Mouse (Mus musculus) lung, postnatal 14 days (tissue): Measurements from ENCODE around the gene Anxa2.
A peak's percentile ranks its signal among the peaks of the same experiment; 100 is the strongest.

Source experiments
- DNase-seq: peaks from one replicate; pipeline ENCODE4 v3.0.0; 2021

Gene Anxa2

DNA sequence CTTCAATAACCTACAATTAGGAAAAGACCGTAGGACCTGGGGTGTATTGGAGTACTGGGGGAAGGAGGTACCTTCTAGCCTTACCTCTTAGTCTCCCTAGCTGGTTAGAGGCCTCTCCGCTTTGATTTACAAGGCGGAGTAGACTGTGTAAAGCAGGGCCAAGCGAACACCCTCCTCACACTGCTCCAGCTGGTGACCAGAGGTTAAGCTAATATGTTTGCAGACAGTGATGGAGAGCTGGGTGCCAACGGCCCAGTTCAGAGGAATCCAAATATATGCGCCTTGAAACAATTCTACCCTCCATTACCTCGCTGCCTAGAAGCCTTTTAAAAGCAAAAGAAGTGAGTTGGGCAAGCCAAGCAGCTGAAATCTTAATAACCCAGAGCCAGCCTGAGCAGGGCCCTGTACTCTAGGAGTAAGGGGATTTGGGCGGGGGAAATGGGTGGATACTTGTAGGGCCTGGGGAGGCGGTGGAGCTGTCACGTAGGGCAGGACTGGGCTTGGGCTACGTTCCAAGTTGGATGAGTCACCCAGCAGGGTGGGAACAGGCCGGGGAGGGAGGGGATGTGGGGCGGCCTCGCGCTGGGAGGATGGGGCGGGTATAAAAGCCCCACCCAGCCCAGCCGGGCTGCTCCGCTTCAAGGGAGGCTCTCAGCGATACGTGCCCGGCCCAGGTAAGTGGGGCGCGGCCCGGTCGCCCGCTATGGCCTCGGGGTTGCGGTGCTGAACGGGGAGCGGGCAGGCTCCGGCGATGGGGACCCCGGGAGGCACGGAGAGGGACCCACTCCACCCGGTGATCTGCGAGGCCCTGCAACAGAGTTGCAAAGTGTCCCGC lies at the start of gene Anxa2:
TSS of gene Anxa2 (plus strand) at position 555 of the 835 bp plus-strand sequence.
- peak; percentile 98 for DNase-seq

DNA sequence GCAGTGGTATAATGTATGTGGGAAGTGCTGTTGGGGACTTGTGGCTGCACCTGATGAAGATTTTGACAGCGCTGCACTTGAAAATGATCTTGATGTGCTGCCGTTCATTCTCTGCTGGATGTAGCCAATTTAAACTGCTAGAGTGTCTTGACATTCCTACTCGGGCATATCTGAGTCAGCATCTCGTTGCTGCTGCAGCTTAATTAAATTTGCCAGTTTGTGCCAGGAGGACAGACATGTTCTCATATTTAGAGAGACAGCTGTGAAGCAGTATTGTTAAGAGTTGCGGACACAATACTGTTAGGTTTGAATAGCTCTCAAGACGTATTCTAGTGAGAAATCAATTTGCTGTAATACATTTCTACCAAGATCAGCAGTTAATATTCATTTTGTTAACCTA lies 48.7 kb upstream of the Anxa2 start:
- DNase-seq = no peak

DNA sequence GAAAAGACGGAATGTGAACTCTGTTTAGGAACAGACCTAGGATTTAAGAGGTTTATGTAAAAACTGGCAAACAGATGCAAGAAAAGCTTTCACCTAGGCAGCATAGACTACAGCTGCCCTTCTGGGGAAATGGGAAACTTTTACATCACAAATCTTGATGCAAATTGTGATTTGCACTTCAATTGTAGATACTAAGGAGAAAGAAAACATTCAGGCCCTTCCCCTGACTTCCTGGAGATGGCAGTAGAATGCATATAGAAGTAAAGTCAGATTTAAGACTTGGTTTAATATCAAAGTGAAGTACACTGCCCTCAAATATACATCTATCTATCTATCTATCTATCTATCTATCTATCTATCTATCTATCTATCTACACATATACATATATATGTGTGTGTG lies 33.9 kb upstream of the Anxa2 start:
- no peak for DNase-seq

DNA sequence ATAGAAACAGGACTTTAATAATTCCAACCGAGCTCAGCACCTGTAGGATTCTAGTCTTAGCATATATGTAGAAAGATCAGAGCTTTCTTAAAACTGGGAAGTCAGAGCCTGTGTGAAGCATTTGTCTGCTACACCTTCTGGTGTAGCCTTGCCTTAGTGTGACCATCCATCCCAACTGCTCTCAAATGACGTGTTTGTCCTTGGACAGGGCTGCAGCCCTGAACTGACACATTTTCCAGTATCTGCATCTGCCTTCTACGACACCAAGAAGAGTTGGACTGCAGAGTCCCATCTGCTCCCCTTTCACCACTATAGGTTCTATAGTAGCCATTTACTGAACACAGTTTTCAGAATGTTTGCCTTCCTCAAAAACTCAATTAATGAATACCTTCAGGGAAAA lies 22.9 kb upstream of the Anxa2 start:
- no peak for DNase-seq

DNA sequence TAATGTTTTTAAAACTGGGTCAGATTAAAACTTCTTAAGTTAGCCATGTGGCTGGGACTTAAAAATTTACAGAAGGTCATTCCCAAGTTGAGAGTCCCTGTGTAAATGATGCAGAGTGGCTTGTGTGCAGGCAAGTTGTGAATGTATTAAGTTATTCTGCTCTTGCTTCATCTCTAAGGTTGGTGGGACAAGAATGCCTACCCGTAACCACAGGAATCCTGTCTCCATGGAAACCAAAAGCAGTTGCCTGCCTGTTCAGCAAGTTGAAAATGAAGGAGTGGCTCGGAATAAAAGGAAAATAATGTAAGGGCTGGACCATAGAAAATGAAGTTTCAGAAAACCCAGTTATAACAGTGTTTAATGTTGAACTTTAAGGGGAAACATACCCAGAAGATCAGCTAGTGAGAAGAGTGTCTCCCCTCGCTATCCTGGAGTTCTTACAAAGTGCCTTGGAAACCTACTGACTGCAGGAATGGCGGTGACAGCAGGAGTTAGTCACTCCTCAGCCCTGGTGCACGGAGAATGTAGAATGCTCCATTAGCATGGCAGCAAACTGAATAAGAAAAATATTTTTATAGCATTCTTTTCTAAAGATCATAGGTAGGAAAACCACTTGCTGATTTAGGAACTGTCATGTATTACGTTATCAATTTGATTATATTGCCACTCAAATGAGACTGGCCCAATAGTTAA lies 21.4 kb upstream of the Anxa2 start:
- DNase-seq = peak; percentile 29

DNA sequence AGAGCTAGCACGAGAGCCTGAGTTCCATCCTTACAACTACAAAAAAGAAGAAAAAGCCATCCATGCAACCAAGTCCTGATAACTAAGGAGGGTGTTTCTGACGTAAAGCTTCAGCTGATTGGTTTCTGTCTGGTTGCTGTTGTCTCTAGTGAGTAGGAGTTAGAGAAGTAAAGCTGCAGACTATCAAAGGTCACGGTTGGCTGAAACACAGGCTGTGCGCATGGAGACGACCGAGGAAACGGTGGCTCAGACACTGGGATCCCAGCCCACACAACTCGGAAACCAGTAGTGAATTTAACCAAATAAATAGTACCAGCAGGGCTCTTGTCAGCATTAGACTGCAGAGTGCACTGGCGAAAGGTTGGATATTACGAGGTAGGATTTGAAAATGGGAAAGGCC lies 18.2 kb upstream of the Anxa2 start:
- DNase-seq = no peak

DNA sequence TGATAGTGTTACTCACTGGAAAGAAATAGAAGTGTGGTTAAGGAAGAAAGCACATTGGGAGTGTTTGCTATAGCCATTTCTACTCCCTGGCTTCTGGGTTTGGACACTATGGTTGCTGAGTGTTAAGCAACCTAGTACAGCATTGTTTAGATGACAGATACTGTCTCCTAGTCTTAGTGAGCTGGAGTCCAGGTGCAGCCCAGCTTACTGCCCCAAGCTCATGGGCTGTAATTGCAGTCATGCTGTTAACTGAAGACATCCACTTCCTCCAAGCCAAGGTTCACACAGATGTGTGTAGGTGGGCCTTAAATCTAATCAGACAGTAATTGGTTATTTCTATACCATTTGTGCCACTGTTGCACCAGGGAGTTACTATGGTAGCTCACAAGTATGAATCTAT lies 17.8 kb upstream of the Anxa2 start:
- no peak for DNase-seq

DNA sequence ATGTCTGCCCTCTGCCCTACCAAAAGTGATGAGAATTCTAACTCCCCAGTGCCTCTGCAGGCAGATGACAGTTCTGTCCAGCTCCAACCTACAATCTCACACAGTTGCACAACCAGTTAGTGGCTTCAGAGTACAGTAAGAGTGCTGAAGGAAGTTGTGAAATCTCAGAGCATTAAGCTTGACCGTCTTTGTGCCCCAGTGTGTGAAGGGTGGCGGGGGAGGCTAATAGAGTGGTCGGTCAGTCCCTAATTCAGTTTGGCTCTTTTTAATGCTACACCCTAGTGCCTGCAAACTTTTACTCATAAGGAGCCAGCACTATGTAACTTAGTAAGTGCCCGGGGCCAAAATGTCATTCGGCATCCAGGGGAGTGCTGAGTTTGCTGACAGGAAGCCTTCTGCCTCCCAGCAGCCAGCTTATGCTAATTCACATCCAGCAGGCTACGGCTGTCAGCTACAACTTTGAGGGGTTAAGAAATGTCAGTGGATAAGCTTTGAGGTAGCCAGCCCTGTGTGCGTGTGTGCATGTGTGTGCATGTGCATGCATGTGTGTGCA lies 13.5 kb upstream of the Anxa2 start:
- no peak for DNase-seq

DNA sequence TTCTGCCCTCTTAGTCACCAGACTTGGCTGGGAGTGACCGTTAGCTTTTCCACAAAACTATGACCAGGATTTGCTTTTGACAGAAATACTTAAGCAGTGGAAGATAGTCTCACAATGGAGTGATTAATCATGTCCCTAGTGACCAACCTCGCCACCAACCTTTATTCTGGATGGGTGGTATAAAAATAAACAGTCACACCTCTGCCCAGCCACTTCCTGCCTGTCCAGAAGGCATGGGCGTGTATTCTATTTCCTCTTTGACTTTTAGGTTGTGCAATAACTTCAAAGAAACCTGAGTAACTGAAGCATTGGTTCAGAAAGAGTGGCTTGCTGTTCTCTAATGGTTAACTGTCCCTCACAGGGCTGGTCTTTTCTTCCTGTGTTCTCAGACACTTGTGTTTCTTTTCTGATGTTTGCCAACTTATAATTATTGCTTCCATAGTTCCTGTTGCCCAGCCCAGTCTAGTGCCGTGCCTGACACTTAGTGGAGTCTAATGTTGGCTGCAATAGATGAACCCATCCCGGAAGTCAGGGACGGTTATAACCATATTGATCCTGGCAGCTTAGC lies 10.9 kb upstream of the Anxa2 start:
- no peak for DNase-seq

DNA sequence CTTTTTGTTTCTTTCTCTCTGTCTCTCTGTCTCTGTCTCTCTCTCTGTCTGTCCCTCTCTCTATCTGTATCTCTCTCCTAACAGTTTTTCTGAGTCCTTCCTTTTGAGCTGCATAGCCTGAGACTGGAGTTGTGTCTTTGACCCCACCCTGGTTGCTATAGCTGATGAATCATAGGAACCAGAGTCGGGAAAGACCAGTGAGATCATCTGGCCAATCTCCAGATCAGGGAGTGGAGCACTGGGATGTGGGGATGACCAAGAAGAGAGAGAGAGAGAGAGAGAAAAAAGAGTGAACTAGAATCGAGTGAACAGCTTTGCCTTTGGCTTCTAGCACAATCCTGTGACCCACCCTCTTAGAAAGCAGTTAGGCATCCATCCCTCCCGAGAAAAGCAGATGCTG lies 10.2 kb upstream of the Anxa2 start:
- DNase-seq = no peak

DNA sequence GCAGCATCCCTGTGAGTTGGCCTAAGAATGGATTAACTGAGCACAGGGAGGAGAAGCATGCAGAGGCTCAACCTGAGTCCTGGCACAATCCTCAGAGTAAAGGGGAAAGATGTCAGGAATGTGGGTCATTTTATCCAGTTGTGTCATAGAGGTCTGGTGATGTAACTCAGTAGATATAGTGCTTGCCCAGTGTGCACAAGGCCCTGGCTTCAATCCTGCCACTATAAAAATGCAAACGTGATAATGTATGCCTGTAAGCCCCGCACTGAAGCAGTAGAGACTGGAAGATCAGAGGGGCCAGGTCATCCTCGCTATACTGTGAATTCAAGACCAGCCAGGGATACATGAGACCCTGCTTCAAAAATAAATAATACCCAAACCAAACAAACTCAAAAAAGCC lies 4.6 kb upstream of the Anxa2 start:
- DNase-seq = no peak

DNA sequence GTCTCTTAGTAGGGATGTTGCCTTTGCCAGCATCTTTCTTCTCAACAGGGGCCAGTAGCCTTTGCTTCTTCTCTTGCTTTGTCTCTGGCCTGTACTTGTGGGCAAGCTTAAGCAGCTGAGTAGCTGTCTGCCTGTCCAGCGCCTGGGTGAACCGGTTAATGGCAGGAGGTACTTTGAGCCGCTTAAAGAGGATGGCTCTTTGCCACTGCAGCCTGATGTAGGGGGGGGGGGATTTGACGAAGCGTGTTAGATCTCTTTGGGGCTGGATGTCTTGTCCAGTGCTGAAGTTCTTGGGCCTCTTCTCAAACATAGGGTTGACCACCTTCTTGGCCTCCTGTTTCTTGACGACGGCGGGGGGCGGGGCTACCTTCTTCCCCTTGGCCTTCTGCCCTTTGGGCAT lies 2.8 kb upstream of the Anxa2 start:
- no peak for DNase-seq

DNA sequence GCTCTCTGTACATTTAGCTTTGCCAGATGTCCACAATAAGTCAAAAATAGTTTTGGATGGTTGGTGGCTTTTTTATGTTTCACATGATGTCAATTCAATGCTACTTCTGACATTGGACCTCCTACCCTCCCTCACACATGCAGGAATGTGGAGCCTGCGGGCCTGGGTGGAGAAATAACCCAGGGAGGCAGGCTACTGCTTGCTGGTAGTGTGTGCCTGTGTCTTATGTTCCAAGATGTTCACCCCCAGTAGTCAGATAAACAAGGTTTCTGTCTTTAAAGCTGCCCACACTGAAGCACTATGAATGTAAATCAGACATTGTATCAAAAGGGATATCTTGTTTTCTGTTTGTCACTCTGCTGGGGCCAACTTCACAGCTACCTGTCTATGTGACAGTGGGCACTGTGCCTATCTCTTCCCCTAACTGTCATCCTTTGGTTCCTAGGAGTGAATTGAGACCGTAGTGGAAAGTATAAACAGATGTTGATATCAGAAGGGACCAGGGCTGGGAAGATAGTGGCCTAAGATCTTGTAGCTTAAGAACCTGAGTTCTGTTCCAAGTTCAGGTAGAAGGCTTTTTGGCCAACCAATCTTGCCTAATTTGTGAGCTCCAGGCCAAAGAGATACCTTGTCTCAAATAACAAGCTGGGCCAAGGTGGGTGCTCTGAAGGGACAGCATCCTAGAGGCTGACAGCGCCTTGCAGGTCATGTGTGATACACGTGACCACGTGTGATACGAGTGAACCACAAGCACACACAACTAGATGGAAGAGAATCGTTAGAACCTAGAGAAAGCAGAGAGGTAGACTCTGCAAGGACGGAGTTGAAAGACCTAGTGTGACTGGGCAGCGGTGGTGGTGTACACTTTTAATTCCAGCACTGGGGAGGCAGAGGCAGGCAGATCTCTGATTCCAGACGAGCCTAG lies 1.3 kb upstream of the Anxa2 start:
- no peak for DNase-seq

DNA sequence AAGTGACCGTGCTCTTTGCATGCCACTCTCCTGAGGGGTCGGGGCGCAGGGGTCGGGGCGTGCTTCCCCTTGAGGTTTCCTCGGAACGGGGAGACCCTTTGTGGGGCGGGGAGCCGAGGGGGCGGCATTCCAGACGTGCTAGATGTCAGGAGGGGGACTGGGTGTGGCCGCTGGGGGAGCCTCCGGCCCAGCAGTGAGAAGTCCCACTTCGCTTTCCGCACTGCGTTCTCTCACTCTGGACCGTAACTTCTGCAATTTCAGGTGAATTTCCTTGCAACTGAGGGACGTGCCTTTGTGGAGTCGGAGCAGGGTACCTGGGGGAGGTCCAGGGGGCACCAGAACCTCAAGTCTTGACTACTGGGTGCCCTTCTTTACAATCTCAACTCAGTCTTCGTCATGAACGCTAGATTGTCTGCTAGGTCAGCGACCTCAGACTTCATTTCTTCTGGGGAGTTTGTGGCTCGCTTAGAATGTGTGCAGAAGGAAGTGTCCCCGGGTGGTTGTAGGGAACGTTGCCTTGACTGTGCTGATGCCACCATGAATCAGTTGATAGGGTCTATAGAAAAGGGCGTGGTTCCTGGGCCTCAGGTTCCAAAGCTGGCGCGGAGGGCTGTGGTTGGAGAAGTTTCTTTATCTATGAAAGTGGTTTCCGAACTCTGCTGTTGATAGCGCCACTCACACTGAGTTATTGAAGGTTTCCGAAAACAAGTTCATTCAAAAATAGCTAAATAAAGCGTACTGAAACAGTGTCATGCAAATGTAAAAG lies 664 bp downstream of the Anxa2 start:
- peak; percentile 52 for DNase-seq

DNA sequence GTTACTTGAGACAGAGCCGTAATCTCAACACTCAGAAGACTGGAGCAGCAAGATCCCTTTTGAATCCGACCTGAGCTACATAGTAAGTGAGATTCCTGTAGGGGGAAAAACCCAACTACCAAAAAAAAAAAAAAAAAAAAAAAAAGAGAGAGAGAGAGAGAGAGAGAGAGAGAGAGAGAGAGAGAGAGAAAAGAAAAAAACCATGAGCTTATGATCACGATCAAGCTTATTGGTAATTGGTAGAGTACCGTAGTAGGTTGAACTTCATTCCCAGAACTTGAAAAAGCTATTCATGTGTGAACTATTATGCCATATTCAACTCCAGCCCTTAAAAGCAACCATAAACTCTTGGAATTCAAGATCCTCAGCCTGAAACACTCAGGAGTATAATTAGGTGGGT lies 1.3 kb downstream of the Anxa2 start:
- no peak for DNase-seq

DNA sequence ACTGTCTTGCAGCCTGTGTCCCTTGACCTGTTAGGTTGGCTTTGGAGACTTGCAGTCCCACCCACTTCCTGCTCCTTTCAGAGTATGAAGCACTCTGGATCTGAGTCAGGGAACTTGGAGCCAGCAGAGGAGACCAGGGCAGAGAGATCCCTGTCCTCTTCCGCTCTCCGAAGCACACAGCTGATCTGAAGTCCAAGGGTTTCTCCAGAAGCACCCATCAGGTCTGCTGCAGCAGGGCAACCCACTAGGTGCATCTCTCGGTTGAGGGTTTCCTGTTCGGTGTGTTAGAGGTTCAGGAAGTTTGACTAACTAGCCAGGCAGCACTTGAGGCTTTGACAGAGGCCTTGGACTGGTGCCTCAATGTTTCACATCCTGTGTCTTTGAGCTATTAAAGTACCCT lies 2.0 kb downstream of the Anxa2 start:
- peak; percentile 54 for DNase-seq

DNA sequence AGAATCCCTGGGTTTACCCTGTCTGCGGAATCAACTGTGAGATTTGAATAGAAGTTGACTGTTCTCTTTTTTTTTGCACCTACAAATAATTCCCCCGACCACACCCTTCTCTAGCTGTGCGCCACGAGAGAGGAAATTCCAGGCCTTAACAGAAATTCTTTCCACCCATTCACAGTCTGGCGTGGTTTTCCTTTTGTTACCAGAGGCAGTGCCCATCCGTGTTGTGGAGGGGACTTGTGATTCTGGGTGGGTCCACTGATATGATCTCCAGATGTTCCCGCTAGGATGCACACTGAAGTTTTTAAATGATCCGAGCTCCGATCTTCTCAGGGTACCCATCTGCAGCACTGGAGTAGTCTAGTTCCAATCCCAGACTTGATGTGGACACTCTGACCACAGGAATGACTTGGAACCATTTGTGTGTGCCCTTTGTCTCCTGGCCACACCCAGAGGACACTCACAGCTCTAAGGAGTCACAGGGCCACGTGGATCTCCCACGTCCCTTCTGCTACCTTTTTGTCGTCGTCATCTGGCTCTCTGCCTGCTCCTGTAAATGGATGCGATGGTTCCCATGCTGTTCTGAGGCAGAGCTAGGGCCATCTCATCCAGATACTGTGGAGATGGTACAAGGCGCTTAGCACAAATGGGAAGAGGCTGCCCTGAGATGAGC lies 3.1 kb downstream of the Anxa2 start:
- no peak for DNase-seq

DNA sequence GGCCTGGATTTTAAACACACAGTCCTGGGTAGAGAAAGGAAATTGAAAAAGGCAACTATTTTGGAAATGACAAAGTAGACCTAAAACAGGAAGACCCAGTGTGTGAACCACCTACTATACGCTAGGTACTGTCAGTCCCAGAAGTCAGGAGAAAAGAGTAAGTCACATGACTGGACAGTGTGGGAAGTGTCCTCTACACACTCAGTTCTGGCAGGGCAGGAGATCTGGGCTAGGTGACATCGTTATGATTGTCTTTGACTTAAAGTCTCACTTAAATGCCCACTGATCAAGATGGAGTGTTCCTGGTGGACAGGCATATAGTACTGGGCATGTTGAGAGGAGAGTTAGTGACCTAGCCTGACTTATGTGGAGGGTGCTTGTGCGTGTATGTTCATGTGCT lies 3.7 kb downstream of the Anxa2 start:
- DNase-seq = no peak

DNA sequence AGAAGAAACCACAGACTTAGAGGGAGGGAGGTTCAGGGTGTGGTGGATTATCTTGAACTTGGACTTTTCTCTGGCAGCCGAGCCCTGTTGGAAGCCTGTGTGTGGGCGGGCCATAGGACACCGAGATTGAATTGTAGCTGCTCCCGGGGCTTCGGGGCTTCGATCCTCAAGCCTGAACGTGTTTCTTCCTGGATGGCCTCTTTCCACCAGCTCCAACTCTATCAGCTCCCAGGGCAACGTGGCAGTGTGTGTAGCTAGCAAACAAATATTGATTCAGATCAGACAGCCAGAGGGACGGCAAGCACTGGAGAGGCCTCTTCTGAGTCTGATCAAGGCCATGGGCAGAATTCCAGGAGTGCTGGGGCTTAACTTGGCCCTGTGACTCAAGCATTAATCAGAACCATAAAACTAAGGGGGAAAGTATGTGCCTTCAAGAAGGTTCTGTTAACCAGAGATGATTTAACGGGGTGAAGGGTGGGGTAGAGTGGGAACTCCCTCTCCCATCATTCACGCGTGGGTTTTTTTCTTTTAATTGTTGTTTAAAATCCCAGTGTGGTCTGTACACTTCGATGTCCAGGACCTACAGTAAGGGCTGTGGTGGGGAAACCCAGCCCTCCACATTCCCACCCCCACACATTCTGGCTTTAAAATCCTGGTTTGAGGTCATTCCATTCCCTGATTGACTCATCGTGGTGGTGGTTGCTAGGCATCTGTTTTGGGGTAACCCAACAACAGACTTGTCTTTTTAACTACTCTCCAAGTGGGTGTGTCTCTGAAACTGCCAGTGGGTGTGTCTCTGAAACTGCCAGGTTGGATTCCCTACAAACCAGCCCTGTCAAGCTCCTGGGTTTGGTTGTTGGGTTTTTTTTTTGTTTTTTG lies 4.6 kb downstream of the Anxa2 start:
- DNase-seq = peak; percentile 79

DNA sequence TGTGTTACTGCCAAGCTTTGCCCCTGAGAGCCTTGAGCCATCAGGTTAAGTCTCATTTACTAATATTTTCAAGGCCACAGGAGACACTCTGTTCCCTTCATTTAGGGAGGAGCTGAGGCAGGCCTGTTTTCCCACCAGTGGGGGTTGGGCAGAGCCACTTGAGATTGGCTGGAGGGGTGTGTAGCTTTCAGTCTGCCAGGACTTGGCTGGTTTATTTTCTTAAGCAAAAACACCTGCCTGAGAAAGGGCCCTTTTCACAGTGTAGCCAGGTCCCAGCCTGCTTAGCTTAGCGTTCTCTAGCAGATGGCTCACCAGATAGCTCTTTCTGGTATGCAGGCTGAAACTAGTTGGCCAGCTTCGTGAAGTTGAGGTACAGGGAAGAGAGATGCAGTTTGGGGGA lies 5.6 kb downstream of the Anxa2 start:
- peak; percentile 81 for DNase-seq
